Mouse (Mus musculus) neural tube, embryonic 13.5 days (tissue): ENCODE measurements at regions not wholly inside any gene's neighbourhood (a gene's known extent, or its start where the extent isn't known, plus 50 kb on each side); places are given as distances from the start of the nearest gene placed in this dataset.
A peak's percentile ranks its signal among the peaks of the same experiment; 100 is the strongest.

Source experiments
- ATAC-seq: fragments of 200-750 bp; cut with Nextera tagmentation; 2 replicates; pipeline ENCODE4 v1.8.0; 2017; ENCODE audit warnings: low read depth, mild to moderate bottlenecking, moderate TSS enrichment, moderate library complexity
- H3K27ac ChIP-seq: fragments of 300-500 bp; sonication (generic); replicated peaks from 2 replicates; pipeline ENCODE4 v1.5.1; 2015; ENCODE audit warnings: moderate library complexity, mild to moderate bottlenecking, inconsistent platforms
- H3K27me3 ChIP-seq: fragments of 300-500 bp; sonication (generic); 2 replicates; pipeline ENCODE4 v1.6.1; 2015; ENCODE audit warnings: mild to moderate bottlenecking, inconsistent platforms
- H3K36me3 ChIP-seq: fragments of 300-500 bp; sonication (generic); 2 replicates; pipeline ENCODE4 v1.6.1; 2015; ENCODE audit warnings: mild to moderate bottlenecking, inconsistent platforms
- H3K4me1 ChIP-seq: fragments of 300-500 bp; sonication (generic); replicated peaks from 2 replicates; pipeline ENCODE4 v1.6.1; 2015; ENCODE audit warnings: inconsistent platforms
- H3K4me2 ChIP-seq: fragments of 300-500 bp; sonication (generic); 2 replicates; pipeline ENCODE4 v1.6.1; 2015; ENCODE audit warnings: inconsistent platforms, mild to moderate bottlenecking, moderate library complexity
- H3K4me3 ChIP-seq: fragments of 300-500 bp; sonication (generic); 2 replicates; pipeline ENCODE4 v1.5.1; 2015; ENCODE audit warnings: mild to moderate bottlenecking, inconsistent platforms
- H3K9ac ChIP-seq: fragments of 300-500 bp; sonication (generic); 2 replicates; pipeline ENCODE4 v1.6.1; 2015; ENCODE audit warnings: moderate library complexity, mild to moderate bottlenecking, inconsistent platforms
- H3K9me3 ChIP-seq: fragments of 300-500 bp; sonication (generic); 2 replicates; pipeline ENCODE4 v1.6.1; 2016; ENCODE audit warnings: inconsistent platforms
- WGBS: fragments of 180-500 bp; shearing (Covaris S2); methylation state at CpG from one replicate; pipeline ENCODE4 v1.1.7; 2015; 5-methylcytosine and 5-hydroxymethylcytosine counted together

GRCm38 (mm10) chr8:10779636-10780035 is 228.6 kb downstream of the Irs2 start:
- WGBS, result 93% methylated on average over 7 of the region's 7 CpGs
- no peak for ATAC-seq

GRCm38 (mm10) chr8:10775202-10776010 is 232.9 kb downstream of the Irs2 start:
- 66% methylated on average over 8 of the region's 8 CpGs for WGBS
- no peaks in the 10 kb centered on the region for H3K36me3 ChIP-seq
- no peaks in the 10 kb centered on the region for H3K4me1 ChIP-seq
- H3K27me3 ChIP-seq, result no peaks in the 10 kb centered on the region
- H3K4me2 ChIP-seq, result no peak overlapping the region
- H3K9me3 ChIP-seq, result 0 out of 2 replicates have a peak, but pooled peaks cover 10% of the 10 kb centered on the region
- no peak overlapping the region for H3K27ac ChIP-seq
- no peak for ATAC-seq
- no peak overlapping the region for H3K4me3 ChIP-seq
- H3K9ac ChIP-seq, result no peak overlapping the region

More at GRCm38 (mm10) chr8:10779636-10780035, 228.6 kb downstream of the Irs2 start:
- Histone ChIP-seq H3K4me3 (no peak overlapping the region), H3K4me2 (no peak overlapping the region), H3K27ac (no peak overlapping the region), H3K36me3 (no peaks in the 10 kb centered on the region), H3K9ac (no peak overlapping the region), H3K9me3 (0 out of 2 replicates have a peak, but pooled peaks cover 10% of the 10 kb centered on the region), H3K4me1 (no peaks in the 10 kb centered on the region), H3K27me3 (peaks cover 5% of the 10 kb centered on the region; the same call in 1 of the 2 replicates)

GRCm38 (mm10) chr8:10774778-10775177 is 233.5 kb downstream of the Irs2 start:
- H3K36me3 ChIP-seq, result no peaks in the 10 kb centered on the region
- 0 out of 2 replicates have a peak, but pooled peaks cover 10% of the 10 kb centered on the region for H3K9me3 ChIP-seq
- no peak overlapping the region for H3K4me3 ChIP-seq
- H3K27ac ChIP-seq, result no peak overlapping the region
- no peaks in the 10 kb centered on the region for H3K27me3 ChIP-seq
- 88% methylated on average over 3 of the region's 3 CpGs for WGBS
- ATAC-seq, result no peak
- H3K4me1 ChIP-seq, result no peaks in the 10 kb centered on the region
- H3K4me2 ChIP-seq, result no peak overlapping the region
- no peak overlapping the region for H3K9ac ChIP-seq

- H3K27ac ChIP-seq, result no peak overlapping the region
- WGBS, result 61% methylated on average over 4 of the region's 4 CpGs
These were observed 240.1 kb downstream of the Irs2 start for GRCm38 (mm10) chr8:10768181-10768580.

GRCm38 (mm10) chr8:10763907-10764306 is 244.4 kb downstream of the Irs2 start:
- Histone ChIP-seq H3K27ac (no peak overlapping the region), H3K9ac (no peak overlapping the region), H3K36me3 (no peaks in the 10 kb centered on the region), H3K9me3 (no peaks in the 10 kb centered on the region), H3K4me3 (no peak overlapping the region), H3K4me2 (no peak overlapping the region), H3K27me3 (no peaks in the 10 kb centered on the region), H3K4me1 (peaks cover 29% of the 10 kb centered on the region)
- no peak for ATAC-seq
- 88% methylated on average over 2 of the region's 2 CpGs for WGBS

More at GRCm38 (mm10) chr8:10768181-10768580, 240.1 kb downstream of the Irs2 start:
- Histone ChIP-seq H3K4me1 (no peaks in the 10 kb centered on the region), H3K27me3 (no peaks in the 10 kb centered on the region), H3K36me3 (no peaks in the 10 kb centered on the region), H3K4me2 (no peak overlapping the region), H3K9me3 (no peaks in the 10 kb centered on the region), H3K4me3 (no peak overlapping the region), H3K9ac (no peak overlapping the region)
- no peak for ATAC-seq

GRCm38 (mm10) chr8:10761694-10762305 is 246.5 kb downstream of the Irs2 start:
- no peak for ATAC-seq
- Histone ChIP-seq H3K4me3 (no peak overlapping the region), H3K36me3 (no peaks in the 10 kb centered on the region), H3K4me1 (peaks cover 29% of the 10 kb centered on the region), H3K4me2 (peak overlapping the region; percentile 26; the same call in 1 of the 2 replicates), H3K9me3 (no peaks in the 10 kb centered on the region), H3K27ac (peak overlapping the region; percentile 85), H3K27me3 (no peaks in the 10 kb centered on the region), H3K9ac (no peak overlapping the region)
- 19% methylated on average over 11 of the region's 11 CpGs for WGBS

GRCm38 (mm10) chr8:10760851-10761693 is 247.2 kb downstream of the Irs2 start:
- Histone ChIP-seq H3K9me3 (no peaks in the 10 kb centered on the region), H3K27ac (peak overlapping the region; percentile 85), H3K36me3 (no peaks in the 10 kb centered on the region), H3K9ac (peak overlapping the region; percentile 53; the same call in 1 of the 2 replicates), H3K4me3 (no peak overlapping the region), H3K4me2 (peak overlapping the region; percentile 26), H3K4me1 (peaks cover 29% of the 10 kb centered on the region), H3K27me3 (no peaks in the 10 kb centered on the region)
- 3% methylated on average over 17 of the region's 17 CpGs for WGBS
- ATAC-seq, result peak; percentile 92

- no peak overlapping the region for H3K4me3 ChIP-seq
These were observed 248.0 kb downstream of the Irs2 start for GRCm38 (mm10) chr8:10760231-10760630.

GRCm38 (mm10) chr8:10758151-10758550 is 250.1 kb downstream of the Irs2 start:
- peaks cover 47% of the 10 kb centered on the region for H3K4me1 ChIP-seq

More at GRCm38 (mm10) chr8:10760231-10760630, 248.0 kb downstream of the Irs2 start:
- H3K4me2 ChIP-seq, result peak overlapping the region; percentile 26; the same call in 1 of the 2 replicates
- no peak for ATAC-seq
- no peaks in the 10 kb centered on the region for H3K36me3 ChIP-seq
- H3K27me3 ChIP-seq, result no peaks in the 10 kb centered on the region
- no peak overlapping the region for H3K9ac ChIP-seq
- H3K27ac ChIP-seq, result peak overlapping the region; percentile 85
- no peaks in the 10 kb centered on the region for H3K9me3 ChIP-seq
- WGBS, result 55% methylated on average over 6 of the region's 6 CpGs
- peaks cover 30% of the 10 kb centered on the region for H3K4me1 ChIP-seq

GRCm38 (mm10) chr8:10754986-10755308 is 253.3 kb downstream of the Irs2 start:
- no peak overlapping the region for H3K9ac ChIP-seq
- H3K4me3 ChIP-seq, result no peak overlapping the region
- no peaks in the 10 kb centered on the region for H3K9me3 ChIP-seq
- ATAC-seq, result 0 out of 2 replicates have a peak, but pooled peaks have one; percentile 32
- 72% methylated on average over 4 of the region's 4 CpGs for WGBS
- H3K4me2 ChIP-seq, result no peak overlapping the region
- H3K27ac ChIP-seq, result no peak overlapping the region
- H3K36me3 ChIP-seq, result no peaks in the 10 kb centered on the region
- H3K4me1 ChIP-seq, result peaks cover 20% of the 10 kb centered on the region
- no peaks in the 10 kb centered on the region for H3K27me3 ChIP-seq

More at GRCm38 (mm10) chr8:10758151-10758550, 250.1 kb downstream of the Irs2 start:
- Histone ChIP-seq H3K4me3 (no peak overlapping the region), H3K27me3 (no peaks in the 10 kb centered on the region), H3K9ac (no peak overlapping the region), H3K27ac (no peak overlapping the region), H3K9me3 (no peaks in the 10 kb centered on the region), H3K4me2 (no peak overlapping the region), H3K36me3 (no peaks in the 10 kb centered on the region)
- 89% methylated on average over 4 of the region's 4 CpGs for WGBS
- ATAC-seq, result no peak

- WGBS, result 51% methylated on average over 13 of the region's 13 CpGs
- ATAC-seq, result 0 out of 2 replicates have a peak, but pooled peaks have one; percentile 15
- H3K9ac ChIP-seq, result no peak overlapping the region
These were observed 253.8 kb downstream of the Irs2 start for GRCm38 (mm10) chr8:10754232-10754985.

More at GRCm38 (mm10) chr8:10754232-10754985, 253.8 kb downstream of the Irs2 start:
- Histone ChIP-seq H3K36me3 (no peaks in the 10 kb centered on the region), H3K27me3 (no peaks in the 10 kb centered on the region), H3K27ac (no peak overlapping the region; the same call in 1 of the 2 replicates), H3K4me1 (peaks cover 18% of the 10 kb centered on the region), H3K9me3 (no peaks in the 10 kb centered on the region), H3K4me3 (no peak overlapping the region), H3K4me2 (no peak overlapping the region)
